Mouse (Mus musculus) left cerebral cortex, adult 6 months (tissue): Measurements from ENCODE around the gene Gm9887. TPM values are rescaled to one million over a fixed set of nuclear protein-coding genes. Genes with fewer than 3 reads are reported as not detected.

Experiments used
- long read RNA-seq, 2 experiments: library from polyadenylated mRNA; unstranded; transcript quantifications; one replicate each; pipeline ENCODE4 v2.0.0; 2019 to 2020
- polyA plus RNA-seq: library from polyadenylated mRNA; unstranded; fragments of <200 nt; fragmentation: Nextera tagmentation; gene quantifications from 2 replicates; pipeline ENCODE4 v1.2.3, GENCODE M21; 2021

The Gm9887 gene
- 0.85 and 3.1 TPM in 2 replicates for polyA plus RNA-seq
- long read RNA-seq, experiment 1, transcript Gm9887-201 (1 exons, 624 nt) = major isoform, 8 of 8 reads
- long read RNA-seq, experiment 1, partial matches to known transcripts = 0 of 8 reads
- long read RNA-seq, experiment 1, other reads (novel, unspliced or antisense) = 0 of 8 reads
- long read RNA-seq, experiment 2, partial matches to known transcripts = 0 of 1 reads
- long read RNA-seq, experiment 2, other reads (novel, unspliced or antisense) = 0 of 1 reads

GRCm38 (mm10) chr12:69371854-69372671 is at the start of gene Gm9887, which contains the start of gene Arf6:
Gm9887 (minus strand) TSS chr12:69372458.
Arf6 (plus strand) TSS chr12:69372150.

GRCm38 (mm10) chr12:69356546-69357299 is 15.5 kb downstream of the Gm9887 start, which contains the start of gene Nemf:
Nemf (minus strand) TSS chr12:69357165.

Other genes with a start within 250 kb of the Gm9887 start
- gene Rps29, start 213.3 kb downstream of the Gm9887 start, polyA plus RNA-seq = 6,173 and 6,944 TPM in 2 replicates
- not detected in 2 replicates for gene Lrr1, start 203.6 kb downstream of the Gm9887 start, polyA plus RNA-seq
- 698 and 733 TPM in 2 replicates for gene Rpl36al, start 188.4 kb downstream of the Gm9887 start, polyA plus RNA-seq
- gene Mgat2, start 188.3 kb downstream of the Gm9887 start, polyA plus RNA-seq = 29.5 and 31.1 TPM in 2 replicates
- gene Gm49383, start 175.4 kb downstream of the Gm9887 start, polyA plus RNA-seq = 3.1 and 5.5 TPM in 2 replicates
- 3.8 and 5.0 TPM in 2 replicates for gene Dnaaf2, start 174.0 kb downstream of the Gm9887 start, polyA plus RNA-seq
- 1.1 and 3.3 TPM in 2 replicates for gene Gm49384, start 168.2 kb downstream of the Gm9887 start, polyA plus RNA-seq
- gene Pole2, start 144.3 kb downstream of the Gm9887 start, polyA plus RNA-seq = 0.20 and 0.32 TPM in 2 replicates
- gene Klhdc1, start 131.3 kb downstream of the Gm9887 start, polyA plus RNA-seq = 24.6 and 28.6 TPM in 2 replicates
- gene Klhdc2, start 75.8 kb downstream of the Gm9887 start, polyA plus RNA-seq = 84.6 and 172 TPM in 2 replicates
- 23.1 and 26.5 TPM in 2 replicates for gene Nemf, start 15.3 kb downstream of the Gm9887 start, polyA plus RNA-seq
- 12.3 and 63.9 TPM in 2 replicates for gene Arf6, start 308 bp downstream of the Gm9887 start, polyA plus RNA-seq
- gene Vcpkmt, start 210.6 kb upstream of the Gm9887 start, polyA plus RNA-seq = 31.8 and 35.8 TPM in 2 replicates